Mouse (Mus musculus): ENCODE measurements at regions not wholly inside any gene's neighbourhood (a gene's known extent, or its start where the extent isn't known, plus 50 kb on each side); places are given as distances from the start of the nearest gene placed in this dataset.
"Not testable (repeated sequence)": the region's sequence is repeated elsewhere in the genome, so short reads cannot be mapped to it uniquely, and the experiment has no call there.

DNA sequence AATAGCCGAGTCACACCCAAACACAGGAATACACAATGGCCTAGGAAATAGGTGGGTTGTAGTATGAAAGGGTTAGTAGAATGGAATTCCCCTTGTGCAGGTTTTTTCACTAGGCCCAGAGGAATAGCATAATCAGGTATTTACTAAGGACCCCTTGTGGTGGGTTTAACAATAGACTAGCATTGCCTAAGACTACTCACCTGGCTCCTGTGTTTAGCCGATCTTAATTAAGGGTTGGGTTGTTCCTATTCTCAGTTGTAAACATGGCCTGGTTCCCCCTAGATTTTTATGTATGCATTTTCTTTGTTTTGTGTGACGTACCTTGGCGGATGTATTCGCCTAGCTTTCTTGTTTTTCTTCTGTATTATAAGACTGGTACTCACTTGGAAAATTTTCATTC is 90.8 kb upstream of the Srd5a2 start:
- not testable (repeated sequence) for DNase-seq; H3K4me2 ChIP-seq (ENCODE audit: low read depth, low read length); H3K27me3 ChIP-seq (ENCODE audit: insufficient read depth, low read length); H3K4me1 ChIP-seq (ENCODE audit: insufficient read depth); ATAC-seq; H3K36me3 ChIP-seq (replicated peaks; ENCODE audit: insufficient read depth, low read length); H3K4me3 ChIP-seq (ENCODE audit: low read depth, low read length); H3K9me3 ChIP-seq (ENCODE audit: low read length); H3K9ac ChIP-seq (replicated peaks); H3K27ac ChIP-seq (ENCODE audit: low read depth)
- 88% methylated on average over 5 of the region's 5 CpGs for WGBS (ENCODE audit: insufficient replicate concordance)

DNA sequence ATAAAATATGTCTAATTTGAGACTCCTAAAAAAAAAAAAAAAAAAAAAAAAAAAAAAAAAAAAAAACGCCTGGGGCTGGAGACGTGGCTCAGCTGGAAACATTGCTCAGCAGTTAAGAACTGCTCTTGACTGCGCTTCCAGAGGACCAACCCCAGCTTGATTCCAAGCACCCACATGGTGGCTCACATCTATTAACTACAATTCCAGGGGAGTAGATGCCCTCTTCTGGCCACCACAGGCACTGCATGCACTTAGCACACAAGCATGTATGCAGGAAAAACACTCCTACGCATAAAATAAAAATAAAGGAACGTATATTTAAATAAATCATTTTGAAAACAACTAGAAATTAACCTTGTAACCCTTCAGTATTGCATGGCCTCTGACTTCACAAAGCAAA is 87.3 kb upstream of the Srd5a2 start:
- peak; percentile 37 for DNase-seq
- 75% methylated on average over 5 of the region's 5 CpGs for WGBS (ENCODE audit: insufficient replicate concordance)

DNA sequence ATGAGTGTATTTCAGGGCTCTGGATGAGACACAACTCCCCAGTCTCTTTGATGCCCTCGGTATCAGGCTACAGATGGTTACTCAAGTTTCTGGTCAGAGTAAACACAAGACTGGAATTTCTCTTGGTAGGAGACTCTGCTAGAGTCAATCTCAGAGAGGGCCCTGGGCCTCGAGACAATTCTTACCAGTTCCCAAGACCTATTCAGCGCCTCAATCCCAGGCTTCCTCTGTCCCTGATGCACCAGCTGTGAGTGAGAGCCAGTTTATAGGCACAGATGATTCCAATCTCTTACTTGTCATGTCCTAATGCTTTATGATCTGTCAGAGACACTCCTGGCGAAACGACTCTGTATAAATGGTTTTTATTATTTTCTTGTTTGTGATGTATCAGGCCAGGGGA is 83.8 kb upstream of the Srd5a2 start:
- DNase-seq (no peak), ATAC-seq (no peak)
- Histone ChIP-seq H3K27me3 (ENCODE audit: insufficient read depth, low read length) (no peaks in the 10 kb centered on the region), H3K4me3 (ENCODE audit: low read depth, low read length) (no peak overlapping the region), H3K4me1 (ENCODE audit: insufficient read depth) (no peaks in the 10 kb centered on the region), H3K27ac (ENCODE audit: low read depth) (no peak overlapping the region), H3K4me2 (ENCODE audit: low read depth, low read length) (no peak overlapping the region), H3K9ac (replicated peaks) (no peak overlapping the region), H3K36me3 (replicated peaks; ENCODE audit: insufficient read depth, low read length) (no peaks in the 10 kb centered on the region), H3K9me3 (ENCODE audit: low read length) (no peaks in the 10 kb centered on the region)
- TF ChIP-seq EP300 (IDR thresholded peaks at IDR 0.05; ENCODE audit: low read depth) (no peak), CTCF (IDR thresholded peaks at IDR 0.05; ENCODE audit: low read depth) (no peak)
- WGBS (ENCODE audit: insufficient replicate concordance): 67% methylated on average over 5 of the region's 5 CpGs

More for the DNA sequence above, 87.3 kb upstream of the Srd5a2 start:
- Histone ChIP-seq H3K27me3 (ENCODE audit: insufficient read depth, low read length) (no peaks in the 10 kb centered on the region), H3K4me1 (ENCODE audit: insufficient read depth) (no peaks in the 10 kb centered on the region), H3K4me2 (ENCODE audit: low read depth, low read length) (no peak overlapping the region), H3K9ac (replicated peaks) (no peak overlapping the region), H3K36me3 (replicated peaks; ENCODE audit: insufficient read depth, low read length) (no peaks in the 10 kb centered on the region), H3K9me3 (ENCODE audit: low read length) (no peaks in the 10 kb centered on the region), H3K4me3 (ENCODE audit: low read depth, low read length) (no peak overlapping the region), H3K27ac (ENCODE audit: low read depth) (no peak overlapping the region)
- ATAC-seq: no peak
- TF ChIP-seq CTCF (IDR thresholded peaks at IDR 0.05; ENCODE audit: low read depth): peak; percentile 69
- TF ChIP-seq EP300 (IDR thresholded peaks at IDR 0.05; ENCODE audit: low read depth): no peak

GRCm38 (mm10) chr17:74122944-74123343 is 75.2 kb upstream of the Srd5a2 start:
- Histone ChIP-seq H3K4me2 (ENCODE audit: low read depth, low read length) (no peak overlapping the region), H3K9me3 (ENCODE audit: low read length) (no peaks in the 10 kb centered on the region), H3K36me3 (replicated peaks; ENCODE audit: insufficient read depth, low read length) (no peaks in the 10 kb centered on the region), H3K9ac (replicated peaks) (no peak overlapping the region), H3K27me3 (ENCODE audit: insufficient read depth, low read length) (no peaks in the 10 kb centered on the region), H3K4me3 (ENCODE audit: low read depth, low read length) (no peak overlapping the region), H3K4me1 (ENCODE audit: insufficient read depth) (no peaks in the 10 kb centered on the region), H3K27ac (ENCODE audit: low read depth) (no peak overlapping the region)
- 62% methylated on average over 1 of the region's 1 CpGs for WGBS (ENCODE audit: insufficient replicate concordance)
- TF ChIP-seq CTCF (IDR thresholded peaks at IDR 0.05; ENCODE audit: low read depth): no peak
- TF ChIP-seq EP300 (IDR thresholded peaks at IDR 0.05; ENCODE audit: low read depth): no peak
- DNase-seq (no peak), ATAC-seq (no peak)

GRCm38 (mm10) chr17:74120969-74121368 is 73.3 kb upstream of the Srd5a2 start:
- H3K9ac ChIP-seq (replicated peaks): no peak overlapping the region
- WGBS (ENCODE audit: insufficient replicate concordance): 73% methylated on average over 2 of the region's 2 CpGs
- TF ChIP-seq CTCF (IDR thresholded peaks at IDR 0.05; ENCODE audit: low read depth) (no peak), EP300 (IDR thresholded peaks at IDR 0.05; ENCODE audit: low read depth) (no peak)
- ATAC-seq (no peak), DNase-seq (no peak)
- no peaks in the 10 kb centered on the region for H3K36me3 ChIP-seq (replicated peaks; ENCODE audit: insufficient read depth, low read length)
- no peaks in the 10 kb centered on the region for H3K9me3 ChIP-seq (ENCODE audit: low read length)
- no peak overlapping the region for H3K4me2 ChIP-seq (ENCODE audit: low read depth, low read length)
- no peak overlapping the region for H3K27ac ChIP-seq (ENCODE audit: low read depth)
- no peaks in the 10 kb centered on the region for H3K27me3 ChIP-seq (ENCODE audit: insufficient read depth, low read length)
- H3K4me3 ChIP-seq (ENCODE audit: low read depth, low read length): no peak overlapping the region
- H3K4me1 ChIP-seq (ENCODE audit: insufficient read depth): no peaks in the 10 kb centered on the region

All from liver, postnatal 0 days (tissue).